Mouse (Mus musculus) ES-CJ7 (cell line): ENCODE results near the gene Rtl1.

Experiments
- DNase-seq: peaks from one replicate; pipeline ENCODE4 v3.0.0; 2011; ENCODE audit warnings: low read depth, low spot score

Rtl1 gene

GRCm38 (mm10) chr12:109572259-109572658 is 27.9 kb downstream of the Rtl1 start:
- no peak for DNase-seq

GRCm38 (mm10) chr12:109560111-109560695 is 39.9 kb downstream of the Rtl1 start:
- DNase-seq: no peak

GRCm38 (mm10) chr12:109558891-109559487 is 41.1 kb downstream of the Rtl1 start:
- DNase-seq: no peak

GRCm38 (mm10) chr12:109558226-109558824 is 41.8 kb downstream of the Rtl1 start:
- no peak for DNase-seq

GRCm38 (mm10) chr12:109555837-109556409 is 44.2 kb downstream of the Rtl1 start:
- no peak for DNase-seq

GRCm38 (mm10) chr12:109553568-109553967 is 46.6 kb downstream of the Rtl1 start:
- no peak for DNase-seq

GRCm38 (mm10) chr12:109552754-109553525 is 47.2 kb downstream of the Rtl1 start:
- no peak for DNase-seq

GRCm38 (mm10) chr12:109551771-109552170 is 48.4 kb downstream of the Rtl1 start:
- no peak for DNase-seq

- no peak for DNase-seq
Observed at GRCm38 (mm10) chr12:109547085-109547484, 53.0 kb downstream of the Rtl1 start.

- DNase-seq: no peak
Observed at GRCm38 (mm10) chr12:109545875-109546732, 54.0 kb downstream of the Rtl1 start.

GRCm38 (mm10) chr12:109543281-109543923 is 56.7 kb downstream of the Rtl1 start:
- DNase-seq: peak; percentile 89

- peak; percentile 96 for DNase-seq
Observed at GRCm38 (mm10) chr12:109542635-109543249, 57.4 kb downstream of the Rtl1 start.

GRCm38 (mm10) chr12:109542011-109542410 is 58.1 kb downstream of the Rtl1 start:
- DNase-seq: peak; percentile 52

- DNase-seq: no peak
Observed at GRCm38 (mm10) chr12:109541540-109541899, 58.6 kb downstream of the Rtl1 start.

- peak; percentile 53 for DNase-seq
Observed at GRCm38 (mm10) chr12:109540739-109541539, 59.2 kb downstream of the Rtl1 start.

- DNase-seq: no peak
Observed at GRCm38 (mm10) chr12:109539950-109540349, 60.2 kb downstream of the Rtl1 start.
